Mouse (Mus musculus) cerebellum, adult 2 months (tissue): Measurements from ENCODE around the gene Spem2.

ENCODE experiments used
- CTCF ChIP-seq: fragments of 200-500 bp; IDR thresholded peaks from 2 replicates; pipeline ENCODE4 v1.5.1; 2011; ENCODE audit warnings: low read depth, mild to moderate bottlenecking, control low read depth, low read length, moderate library complexity, borderline replicate concordance; ENCODE audit not compliant: insufficient read depth
- POLR2A ChIP-seq: fragments of 200-500 bp; IDR thresholded peaks from 2 replicates; pipeline ENCODE4 v1.6.1; 2011; ENCODE audit warnings: low read length, control low read depth, borderline replicate concordance; ENCODE audit not compliant: insufficient read depth

GRCm38 (mm10) chr11:69846198-69846680 lies 28.0 kb upstream of the Spem2 start, which contains the start of gene Plscr3:
- TF ChIP-seq CTCF = no peak
- peak; percentile 73 for TF ChIP-seq POLR2A
